Mouse (Mus musculus) embryonic facial prominence, embryonic 13.5 days (tissue): ENCODE results near the gene Ptx3. TPM values are rescaled to one million over a fixed set of nuclear protein-coding genes. Genes with fewer than 3 reads are reported as not detected.
"Not testable (repeated sequence)": the region's sequence is repeated elsewhere in the genome, so short reads cannot be mapped to it uniquely, and the experiment has no call there.

Experiments used
- ATAC-seq: fragments of 200-750 bp; cut with Nextera tagmentation; 2 replicates; pipeline ENCODE4 v1.8.0; 2017; ENCODE audit warnings: low read depth; ENCODE audit not compliant: insufficient number of reproducible peaks, insufficient read depth, low FRiP score, low TSS enrichment
- H3K27ac ChIP-seq: fragments of 300-500 bp; sonication (generic); 2 replicates; pipeline ENCODE4 v1.5.1; 2015; ENCODE audit warnings: moderate library complexity, mild to moderate bottlenecking, inconsistent platforms
- H3K27me3 ChIP-seq: fragments of 300-500 bp; sonication (generic); 2 replicates; pipeline ENCODE4 v1.6.1; 2015; ENCODE audit warnings: mild to moderate bottlenecking, inconsistent platforms
- H3K36me3 ChIP-seq: fragments of 300-500 bp; sonication (generic); 2 replicates; pipeline ENCODE4 v1.6.1; 2015; ENCODE audit warnings: mild to moderate bottlenecking, inconsistent platforms
- H3K4me1 ChIP-seq: fragments of 300-500 bp; sonication (generic); 2 replicates; pipeline ENCODE4 v1.6.1; 2015; ENCODE audit warnings: inconsistent platforms
- H3K4me2 ChIP-seq: fragments of 300-500 bp; sonication (generic); 2 replicates; pipeline ENCODE4 v1.6.1; 2015; ENCODE audit warnings: moderate library complexity, mild to moderate bottlenecking, inconsistent platforms
- H3K4me3 ChIP-seq: fragments of 300-500 bp; sonication (generic); 2 replicates; pipeline ENCODE4 v1.5.1; 2015; ENCODE audit warnings: mild to moderate bottlenecking, inconsistent platforms
- H3K9ac ChIP-seq: fragments of 300-500 bp; sonication (generic); 2 replicates; pipeline ENCODE4 v1.6.1; 2015; ENCODE audit warnings: mild to moderate bottlenecking, inconsistent platforms
- H3K9me3 ChIP-seq: fragments of 300-500 bp; sonication (generic); 2 replicates; pipeline ENCODE4 v1.6.1; 2016; ENCODE audit warnings: inconsistent platforms
- WGBS: fragments of 180-500 bp; shearing (Covaris S2); methylation state at CpG from one replicate; pipeline ENCODE4 v1.1.7; 2015; ENCODE audit warnings: mixed read lengths; 5-methylcytosine and 5-hydroxymethylcytosine counted together
- polyA plus RNA-seq: library from polyadenylated mRNA; unstranded; fragments of >200 nt; fragmentation: Nextera tagmentation; extraction: Ambion mirVana; gene quantifications from 2 replicates; pipeline ENCODE4 v1.2.1, GENCODE M21; 2015

Gene Ptx3
- 29.8 and 42.4 TPM in 2 replicates for polyA plus RNA-seq

- H3K27me3 ChIP-seq, result no peaks in the 10 kb centered on the region; the same call in 1 of the 2 replicates
- peak within 1 kb of the TSS; percentile 95 for H3K4me2 ChIP-seq
- peak within 1 kb of the TSS; percentile 67 for H3K4me3 ChIP-seq
- H3K9me3 ChIP-seq, result no peaks in the 10 kb centered on the region
- H3K36me3 ChIP-seq, result no peaks in the 10 kb centered on the region
- H3K9ac ChIP-seq, result peak within 1 kb of the TSS; percentile 91
- 4% methylated on average over 20 of the region's 20 CpGs for WGBS
- peak within 1 kb of the TSS; percentile 92 for H3K27ac ChIP-seq
- H3K4me1 ChIP-seq, result peaks cover 23% of the 10 kb centered on the region
- no peak for ATAC-seq
Observed at GRCm38 (mm10) chr3:66219655-66220191, at the start of gene Ptx3. Ptx3 (plus strand) TSS chr3:66219910.

DNA sequence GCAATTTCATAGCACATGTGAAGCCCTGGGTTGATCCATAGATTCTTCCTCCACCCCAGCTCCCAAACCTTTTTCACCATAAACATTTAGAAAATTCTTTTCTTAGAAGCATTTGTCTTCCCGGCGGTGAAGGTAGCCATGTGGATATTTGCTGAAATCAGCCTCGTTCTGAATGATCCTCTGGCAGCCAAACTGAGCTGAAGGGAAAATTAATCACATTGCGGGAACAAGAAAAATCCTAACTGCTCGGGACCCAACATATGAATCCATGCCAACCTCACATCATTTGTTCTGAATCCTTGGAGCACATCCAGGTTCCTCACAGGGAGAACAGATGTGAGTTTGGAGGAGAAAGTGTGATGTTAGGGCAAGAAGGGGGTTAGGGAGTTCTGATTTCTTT lies 46.8 kb upstream of the Ptx3 start:
- no peaks in the 10 kb centered on the region for H3K27me3 ChIP-seq
- no peak overlapping the region for H3K4me3 ChIP-seq
- H3K27ac ChIP-seq, result 0 out of 2 replicates have a peak overlapping the region, but pooled peaks have one; percentile 35
- H3K4me1 ChIP-seq, result no peaks in the 10 kb centered on the region
- no peaks in the 10 kb centered on the region for H3K9me3 ChIP-seq
- H3K36me3 ChIP-seq, result no peaks in the 10 kb centered on the region
- H3K4me2 ChIP-seq, result no peak overlapping the region
- H3K9ac ChIP-seq, result no peak overlapping the region
- no peak for ATAC-seq
- WGBS, result 47% methylated on average over 5 of the region's 5 CpGs

- no peaks in the 10 kb centered on the region for H3K9me3 ChIP-seq
- no peak overlapping the region for H3K9ac ChIP-seq
- H3K4me3 ChIP-seq, result no peak overlapping the region
- H3K27me3 ChIP-seq, result no peaks in the 10 kb centered on the region
- no peaks in the 10 kb centered on the region for H3K4me1 ChIP-seq
- H3K27ac ChIP-seq, result no peak overlapping the region
- ATAC-seq, result no peak
- 63% methylated on average over 2 of the region's 2 CpGs for WGBS
- H3K36me3 ChIP-seq, result no peaks in the 10 kb centered on the region
- no peak overlapping the region for H3K4me2 ChIP-seq
Observed at GRCm38 (mm10) chr3:66179647-66180046, 40.1 kb upstream of the Ptx3 start.

GRCm38 (mm10) chr3:66193910-66194562 lies 25.7 kb upstream of the Ptx3 start:
- H3K4me3 ChIP-seq, result no peak overlapping the region
- H3K27me3 ChIP-seq, result no peaks in the 10 kb centered on the region
- no peak overlapping the region for H3K4me2 ChIP-seq
- no peaks in the 10 kb centered on the region for H3K4me1 ChIP-seq
- no peaks in the 10 kb centered on the region for H3K9me3 ChIP-seq
- H3K36me3 ChIP-seq, result no peaks in the 10 kb centered on the region
- no peak overlapping the region for H3K27ac ChIP-seq
- WGBS, result 55% methylated on average over 3 of the region's 3 CpGs
- H3K9ac ChIP-seq, result no peak overlapping the region
- ATAC-seq, result no peak

GRCm38 (mm10) chr3:66208836-66209573 lies 10.7 kb upstream of the Ptx3 start:
- Histone ChIP-seq H3K36me3 (no peaks in the 10 kb centered on the region), H3K4me1 (no peaks in the 10 kb centered on the region), H3K27ac (no peak overlapping the region), H3K9me3 (no peaks in the 10 kb centered on the region), H3K4me3 (no peak overlapping the region), H3K4me2 (no peak overlapping the region), H3K9ac (no peak overlapping the region), H3K27me3 (no peaks in the 10 kb centered on the region)
- 76% methylated on average over 4 of the region's 4 CpGs for whole genome bisulfite sequencing
- ATAC-seq, result no peak

DNA sequence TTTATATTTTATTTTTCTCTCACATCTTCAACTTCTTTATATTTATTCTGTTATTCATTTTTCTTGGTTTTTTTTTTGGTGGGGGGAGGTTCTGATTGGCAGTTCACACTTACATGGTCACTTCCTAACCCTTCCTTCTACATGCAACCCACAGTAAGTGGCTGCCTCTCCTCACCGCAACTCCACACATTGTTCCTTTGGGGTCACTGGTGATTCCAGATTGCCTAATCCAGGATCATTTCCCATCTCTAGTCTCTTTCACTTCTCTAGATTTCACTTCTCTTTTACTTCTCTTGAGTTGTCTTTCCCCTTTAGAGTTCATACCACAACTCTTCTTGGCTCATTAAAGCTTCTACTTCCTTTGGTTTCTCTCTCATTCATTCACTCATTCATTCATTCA lies 6.2 kb upstream of the Ptx3 start:
- H3K4me2 ChIP-seq, result no peak overlapping the region
- H3K27ac ChIP-seq, result no peak overlapping the region
- 100% methylated on average over 1 of the region's 1 CpGs for WGBS
- H3K9ac ChIP-seq, result no peak overlapping the region
- H3K27me3 ChIP-seq, result no peaks in the 10 kb centered on the region
- H3K4me3 ChIP-seq, result no peak overlapping the region
- peaks cover 12% of the 10 kb centered on the region for H3K4me1 ChIP-seq
- ATAC-seq, result no peak
- H3K9me3 ChIP-seq, result no peaks in the 10 kb centered on the region
- no peaks in the 10 kb centered on the region for H3K36me3 ChIP-seq

DNA sequence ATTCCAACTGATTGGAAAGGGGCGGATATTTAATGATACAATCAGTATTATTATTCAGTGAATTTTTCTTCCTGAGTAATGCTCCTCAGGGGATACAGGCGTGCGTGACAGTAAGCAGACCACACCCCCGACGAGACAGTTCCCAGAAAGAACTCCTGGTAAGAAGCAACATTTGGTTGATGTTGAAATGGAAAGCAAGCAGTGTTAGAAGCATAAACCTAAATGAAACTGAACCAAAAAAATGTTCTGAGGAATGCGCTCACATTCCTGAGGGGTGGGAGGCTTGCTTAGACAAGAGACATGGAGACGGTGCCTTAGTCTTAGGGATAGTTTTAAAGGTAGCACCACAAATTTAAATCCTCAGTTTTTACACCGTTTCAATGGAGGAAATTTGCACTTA lies 4.0 kb upstream of the Ptx3 start:
- no peaks in the 10 kb centered on the region; the same call in 1 of the 2 replicates for H3K27me3 ChIP-seq
- H3K27ac ChIP-seq, result peak overlapping the region; percentile 53
- H3K36me3 ChIP-seq, result no peaks in the 10 kb centered on the region
- H3K4me2 ChIP-seq, result peak overlapping the region; percentile 37
- H3K9me3 ChIP-seq, result no peaks in the 10 kb centered on the region
- no peak overlapping the region for H3K4me3 ChIP-seq
- ATAC-seq, result 0 out of 2 replicates have a peak, but pooled peaks have one; percentile 39
- WGBS, result 25% methylated on average over 8 of the region's 8 CpGs
- peaks cover 15% of the 10 kb centered on the region for H3K4me1 ChIP-seq
- no peak overlapping the region for H3K9ac ChIP-seq

DNA sequence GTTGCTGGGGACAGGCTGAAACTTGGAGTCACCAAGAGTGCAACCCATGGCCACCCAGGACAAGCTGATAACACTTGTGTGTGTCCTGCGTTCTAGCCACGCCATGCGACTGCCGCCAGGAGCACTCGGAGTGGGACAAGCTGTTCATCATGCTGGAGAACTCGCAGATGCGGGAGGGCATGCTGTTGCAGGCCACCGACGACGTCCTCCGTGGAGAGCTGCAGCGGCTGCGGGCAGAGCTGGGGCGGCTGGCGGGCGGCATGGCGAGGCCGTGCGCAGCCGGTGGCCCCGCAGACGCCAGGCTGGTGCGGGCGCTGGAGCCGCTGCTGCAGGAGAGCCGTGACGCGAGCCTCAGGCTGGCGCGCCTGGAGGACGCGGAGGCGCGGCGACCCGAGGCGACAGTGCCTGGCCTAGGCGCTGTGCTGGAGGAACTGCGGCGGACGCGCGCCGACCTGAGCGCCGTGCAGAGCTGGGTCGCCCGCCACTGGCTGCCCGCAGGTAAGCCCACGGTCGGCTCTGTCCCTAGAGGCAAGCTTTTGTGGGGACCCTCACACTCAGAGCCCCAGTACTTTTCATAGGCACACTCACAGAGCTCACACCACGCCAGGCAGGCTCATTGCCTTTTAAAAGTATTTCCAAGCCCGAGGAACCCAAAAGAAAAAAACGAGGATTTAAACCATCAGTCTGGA lies 988 bp downstream of the Ptx3 start:
- no peaks in the 10 kb centered on the region for H3K9me3 ChIP-seq
- H3K4me3 ChIP-seq, result peak overlapping the region; percentile 67
- ATAC-seq, result peak; percentile 78
- H3K36me3 ChIP-seq, result no peaks in the 10 kb centered on the region
- peak overlapping the region; percentile 95 for H3K4me2 ChIP-seq
- H3K27ac ChIP-seq, result peak overlapping the region; percentile 92
- WGBS, result under 1% methylated on average over 54 of the region's 54 CpGs
- peak overlapping the region; percentile 91 for H3K9ac ChIP-seq
- H3K4me1 ChIP-seq, result peaks cover 17% of the 10 kb centered on the region
- H3K27me3 ChIP-seq, result no peaks in the 10 kb centered on the region; the same call in 1 of the 2 replicates

DNA sequence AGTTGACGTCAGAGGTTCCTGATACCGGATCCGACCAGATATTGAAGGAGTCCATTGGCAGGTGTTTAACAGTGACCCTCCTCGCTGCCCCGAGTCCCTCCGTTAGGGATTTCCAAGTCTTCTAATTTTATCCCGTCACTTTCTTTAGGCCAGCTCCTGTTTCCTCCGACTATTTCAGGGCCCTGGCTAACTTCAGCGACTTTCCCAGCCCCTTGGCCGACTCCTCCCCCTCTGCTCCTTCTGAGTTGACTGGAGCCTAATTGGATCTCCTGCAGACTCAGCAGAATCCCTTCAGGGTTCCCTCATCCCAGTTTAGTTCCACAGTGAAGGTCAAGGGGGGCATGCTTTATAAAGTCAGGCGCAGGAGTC lies 1.5 kb downstream of the Ptx3 start:
- Histone ChIP-seq H3K9me3 (no peaks in the 10 kb centered on the region), H3K36me3 (no peaks in the 10 kb centered on the region), H3K4me3 (peak overlapping the region; percentile 67), H3K9ac (peak overlapping the region; percentile 91), H3K4me2 (peak overlapping the region; percentile 95), H3K4me1 (peaks cover 12% of the 10 kb centered on the region), H3K27ac (peak overlapping the region; percentile 92), H3K27me3 (no peaks in the 10 kb centered on the region; the same call in 1 of the 2 replicates)
- WGBS, result 2% methylated on average over 11 of the region's 11 CpGs
- ATAC-seq, result peak; percentile 40; the same call in 1 of the 2 replicates

DNA sequence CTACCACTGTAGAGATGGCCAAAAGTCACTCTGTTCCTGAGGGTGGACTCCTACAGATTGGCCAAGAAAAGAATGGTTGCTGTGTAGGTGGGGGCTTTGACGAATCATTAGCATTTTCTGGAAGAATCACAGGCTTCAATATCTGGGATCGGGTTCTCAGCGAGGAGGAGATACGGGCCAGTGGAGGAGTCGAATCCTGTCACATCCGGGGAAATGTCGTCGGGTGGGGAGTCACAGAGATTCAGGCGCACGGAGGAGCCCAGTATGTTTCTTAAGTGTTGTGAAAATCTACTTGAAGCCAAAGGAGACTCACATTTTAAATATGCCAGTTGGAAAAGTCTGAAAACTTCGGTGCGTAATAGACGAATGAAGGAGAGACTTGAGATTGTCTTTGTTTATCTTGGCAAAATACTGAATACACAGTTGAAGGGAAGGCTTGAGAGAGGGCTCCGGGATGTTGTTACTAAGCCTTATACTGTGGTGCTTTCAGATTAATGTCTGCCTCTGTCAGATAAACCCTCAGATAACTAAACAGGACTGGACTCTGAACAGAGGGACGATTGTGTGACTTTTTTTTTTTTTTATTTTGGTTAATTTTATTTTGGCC lies 5.3 kb downstream of the Ptx3 start:
- Histone ChIP-seq H3K9me3 (no peaks in the 10 kb centered on the region), H3K4me2 (no peak overlapping the region), H3K4me3 (no peak overlapping the region), H3K9ac (no peak overlapping the region), H3K27ac (peak overlapping the region; percentile 73; the same call in 1 of the 2 replicates), H3K36me3 (no peaks in the 10 kb centered on the region), H3K27me3 (no peaks in the 10 kb centered on the region; the same call in 1 of the 2 replicates), H3K4me1 (peaks cover 9% of the 10 kb centered on the region)
- WGBS, result 76% methylated on average over 15 of the region's 15 CpGs
- ATAC-seq, result no peak

DNA sequence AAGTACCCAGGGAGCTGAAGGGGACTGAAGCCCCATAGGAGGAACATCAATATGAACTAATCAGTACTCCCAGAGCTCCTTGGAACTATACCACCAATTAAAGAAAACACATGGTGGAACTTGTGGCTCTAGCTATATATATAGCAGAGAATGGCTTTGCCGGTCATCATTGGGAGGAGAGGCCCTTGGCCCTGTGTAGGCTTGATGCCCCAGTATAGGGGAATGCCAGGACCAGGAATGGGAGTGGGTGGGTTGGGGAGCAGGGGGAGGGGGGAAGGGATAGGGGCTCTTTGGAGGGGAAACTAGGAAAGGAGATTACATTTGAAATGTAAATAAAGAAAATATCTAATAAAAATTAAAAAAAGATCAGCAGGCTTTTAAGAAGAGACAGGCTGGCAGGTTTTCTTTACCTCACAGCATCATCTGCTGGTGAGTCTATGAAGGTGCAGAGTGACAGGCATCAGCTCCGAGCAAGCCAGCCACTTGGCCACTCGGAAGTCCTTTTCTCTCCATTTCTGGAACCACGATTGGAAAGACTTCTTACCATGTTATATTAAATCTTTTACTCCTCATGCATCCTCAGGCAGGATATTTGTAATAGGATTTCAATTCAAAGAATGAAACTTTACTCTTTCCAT lies 16.6 kb downstream of the Ptx3 start:
- not testable (repeated sequence) for H3K36me3 ChIP-seq, H3K4me2 ChIP-seq, H3K27ac ChIP-seq, H3K9me3 ChIP-seq, H3K27me3 ChIP-seq, H3K4me1 ChIP-seq, ATAC-seq, H3K9ac ChIP-seq, H3K4me3 ChIP-seq
- WGBS, result 28% methylated on average over 4 of the region's 4 CpGs
